8 mouse cellular contexts compared by ENCODE assay signal in the genomic region with DNA sequence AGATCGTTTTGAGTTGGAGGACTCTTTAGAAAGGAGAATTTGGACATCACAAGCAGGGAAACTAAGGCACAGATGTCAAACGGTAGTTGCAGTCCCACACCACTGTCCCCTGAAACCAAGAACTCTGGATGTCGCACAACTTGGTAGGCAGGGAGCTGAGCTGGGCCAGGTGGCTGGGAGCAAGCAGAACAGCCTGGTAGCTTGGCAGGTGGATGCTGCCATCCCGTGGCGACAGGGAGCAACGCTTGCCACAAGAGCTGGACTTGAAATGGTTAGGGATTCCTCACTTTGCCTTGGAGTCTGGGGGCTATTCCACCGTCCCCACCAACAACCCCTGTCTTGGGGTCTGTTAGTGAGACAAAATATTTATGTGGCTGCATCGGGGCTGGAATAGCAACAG. TPM values are rescaled to one million over a fixed set of nuclear protein-coding genes. Genes with fewer than 3 reads are reported as not detected.
DNase-seq lines count a peak whose midpoint lies in the region; ATAC-seq and TF ChIP-seq lines count a peak whose summit lies in the region.

No protein-coding gene starts in this region.

- no peak overlapping the region for H3K9ac ChIP-seq in heart, embryonic 16.5 days (ENCODE audit: low read length)
- H3K9ac ChIP-seq in liver, postnatal 0 days (replicated peaks) = no peak overlapping the region
- no peak overlapping the region for H3K9ac ChIP-seq in neural tube, embryonic 15.5 days (replicated peaks)

- peaks cover 12% of the 10 kb centered on the region for H3K4me1 ChIP-seq in heart, embryonic 16.5 days (ENCODE audit: control insufficient read depth, insufficient read depth, low read length)
- H3K4me1 ChIP-seq in liver, postnatal 0 days (ENCODE audit: insufficient read depth) = no peaks in the 10 kb centered on the region
- peaks cover 42% of the 10 kb centered on the region for H3K4me1 ChIP-seq in neural tube, embryonic 15.5 days

- ATAC-seq in erythroblast, adult 5-6 weeks (replicated peaks; ENCODE audit: low FRiP score, poor library complexity, severe bottlenecking) = peak; percentile 66
- ATAC-seq in heart, embryonic 16.5 days (replicated peaks; ENCODE audit: extremely low read depth, insufficient read depth, low FRiP score) = peak; percentile 71
- ATAC-seq in liver, postnatal 0 days = peak; percentile 71
- ATAC-seq in neural tube, embryonic 15.5 days (ENCODE audit: low FRiP score) = peak; percentile 87

- TF ChIP-seq EP300 in liver, postnatal 0 days (IDR thresholded peaks at IDR 0.05; ENCODE audit: low read depth) = no peak

- peaks cover 6% of the 10 kb centered on the region for H3K9me3 ChIP-seq in heart, embryonic 16.5 days (replicated peaks; ENCODE audit: control insufficient read depth, low read length)
- no peaks in the 10 kb centered on the region for H3K9me3 ChIP-seq in liver, postnatal 0 days (ENCODE audit: low read length)
- H3K9me3 ChIP-seq in neural tube, embryonic 15.5 days (replicated peaks) = no peaks in the 10 kb centered on the region

- no peak overlapping the region for H3K4me2 ChIP-seq in heart, embryonic 16.5 days (ENCODE audit: low read depth, low read length)
- no peak overlapping the region for H3K4me2 ChIP-seq in liver, postnatal 0 days (ENCODE audit: low read depth, low read length)
- peak overlapping the region; percentile 100 for H3K4me2 ChIP-seq in neural tube, embryonic 15.5 days

- H3K79me2 ChIP-seq in C2C12 (ENCODE audit: control insufficient read depth, insufficient read depth) = no peaks in the 10 kb centered on the region

- peaks cover 2% of the 10 kb centered on the region for H3K79me3 ChIP-seq in C2C12 (ENCODE audit: low read depth)

- TF ChIP-seq POLR2A in brain, embryonic 14.5 days (IDR thresholded peaks at IDR 0.05; ENCODE audit: borderline replicate concordance, extremely low read depth, insufficient read depth, insufficient read length, poor library complexity, severe bottlenecking) = no peak

- peak; percentile 97 for DNase-seq in brain, embryonic 14.5 days (ENCODE audit: low read depth)
- peak; percentile 89 for DNase-seq in kidney, postnatal 14 days
- DNase-seq in liver, postnatal 0 days = peak; percentile 76
- DNase-seq in thymus, postnatal 10 days (ENCODE audit: low spot score in 2 of 2) = peak; percentile 47 to 73

- H3K27me3 ChIP-seq in C2C12 (ENCODE audit: control insufficient read depth, insufficient read depth, insufficient read length) = peaks cover 58% of the 10 kb centered on the region
- peaks cover 71% of the 10 kb centered on the region for H3K27me3 ChIP-seq in heart, embryonic 16.5 days (ENCODE audit: control insufficient read depth, insufficient read depth, low read length)
- H3K27me3 ChIP-seq in liver, postnatal 0 days (ENCODE audit: insufficient read depth, low read length) = peaks cover 65% of the 10 kb centered on the region
- peaks cover 45% of the 10 kb centered on the region for H3K27me3 ChIP-seq in neural tube, embryonic 15.5 days (replicated peaks)

- TF ChIP-seq CTCF in C2C12 (IDR thresholded peaks at IDR 0.05; ENCODE audit: control insufficient read depth, insufficient read depth, insufficient read length) = peak; percentile 99
- TF ChIP-seq CTCF in brain, embryonic 14.5 days (IDR thresholded peaks at IDR 0.05; ENCODE audit: borderline replicate concordance, extremely low read depth, insufficient read depth, insufficient read length) = peak; percentile 100
- peak; percentile 89 for TF ChIP-seq CTCF in liver, postnatal 0 days (IDR thresholded peaks at IDR 0.05; ENCODE audit: low read depth)

- no peak overlapping the region for H3K4me3 ChIP-seq in C2C12 (ENCODE audit: insufficient read depth, poor library complexity, severe bottlenecking)
- no peak overlapping the region for H3K4me3 ChIP-seq in heart, embryonic 16.5 days (ENCODE audit: low read length)
- H3K4me3 ChIP-seq in liver, postnatal 0 days (ENCODE audit: low read depth, low read length) = no peak overlapping the region
- 0 out of 2 replicates have a peak overlapping the region, but pooled peaks have one; percentile 61 for H3K4me3 ChIP-seq in neural tube, embryonic 15.5 days (replicated peaks)

- H3K27ac ChIP-seq in heart, embryonic 16.5 days (ENCODE audit: low read length) = no peak overlapping the region
- no peak overlapping the region for H3K27ac ChIP-seq in liver, postnatal 0 days (ENCODE audit: low read depth)
- H3K27ac ChIP-seq in neural tube, embryonic 15.5 days (replicated peaks) = no peak overlapping the region

- WGBS in heart, embryonic 16.5 days = 4% methylated on average over 8 of the region's 8 CpGs
- 0% methylated on average over 8 of the region's 8 CpGs for WGBS in liver, postnatal 0 days (ENCODE audit: insufficient replicate concordance)
- 0% methylated on average over 8 of the region's 8 CpGs for WGBS in neural tube, embryonic 15.5 days

- H3ac ChIP-seq in C2C12 (ENCODE audit: control insufficient read depth, insufficient read length, low read depth) = no peak overlapping the region

- no peaks in the 10 kb centered on the region for H3K36me3 ChIP-seq in C2C12 (ENCODE audit: control insufficient read depth, insufficient read depth)
- H3K36me3 ChIP-seq in heart, embryonic 16.5 days (ENCODE audit: control insufficient read depth, insufficient read depth) = no peaks in the 10 kb centered on the region
- H3K36me3 ChIP-seq in liver, postnatal 0 days (replicated peaks; ENCODE audit: insufficient read depth, low read length) = no peaks in the 10 kb centered on the region
- no peaks in the 10 kb centered on the region for H3K36me3 ChIP-seq in neural tube, embryonic 15.5 days

TF ChIP-seq in C2C12, 6 proteins besides CTCF, POLR2A, EP300 and RAD21:
- TF ChIP-seq MYOD1 (IDR thresholded peaks at IDR 0.05; ENCODE audit: control insufficient read depth, insufficient read length, low read depth) (peak; percentile 12), MYOG (IDR thresholded peaks at IDR 0.05; ENCODE audit: control insufficient read depth, extremely low read depth, insufficient read length) (no peak)

RNA-seq across cellular contexts. Expression of a gene that starts 0.8 kb away (rescaled TPM):
- polyA plus RNA-seq in C2C12 (2012; fragmentation: generic; extraction: Trizol) = 2.5 TPM
- polyA plus RNA-seq in brain, embryonic 14.5 days (2012; rRNA removed) = 56.4 and 72.5 TPM in 2 replicates
- not detected in 2 replicates for total RNA-seq in erythroblast, adult 5-6 weeks (2015; ENCODE audit: low replicate concordance)
- total RNA-seq in erythroblast, adult 5-6 weeks (2017; ENCODE audit: low replicate concordance) = not detected in 2 replicates
- 0.97 and 4.0 TPM in 2 replicates for polyA plus RNA-seq in heart, embryonic 16.5 days (2015; fragmentation: Nextera tagmentation; extraction: Ambion mirVana)
- polyA plus RNA-seq in liver, postnatal 0 days (2015; fragmentation: Nextera tagmentation; extraction: Ambion mirVana) = 0.05 and 0.09 TPM in 2 replicates
- polyA plus RNA-seq in neural tube, embryonic 15.5 days (2015; fragmentation: Nextera tagmentation; extraction: Ambion mirVana) = 16.6 and 20.2 TPM in 2 replicates
